Mouse (Mus musculus): ENCODE measurements at regions not wholly inside any gene's neighbourhood (a gene's known extent, or its start where the extent isn't known, plus 50 kb on each side); places are given as distances from the start of the nearest gene placed in this dataset.

- DNase-seq: peak; percentile 47
Measured at GRCm38 (mm10) chr6:100094653-100095217, 192.6 kb downstream of the Rybp start.

GRCm38 (mm10) chr6:100092870-100093269 lies 194.4 kb downstream of the Rybp start:
- no peak for DNase-seq

GRCm38 (mm10) chr6:100091815-100092214 lies 195.5 kb downstream of the Rybp start:
- DNase-seq: no peak

- DNase-seq: no peak
Measured at GRCm38 (mm10) chr6:100088576-100088975, 198.7 kb downstream of the Rybp start.

- no peak for DNase-seq
Measured at GRCm38 (mm10) chr6:100086807-100087206, 200.5 kb downstream of the Rybp start.

DNA sequence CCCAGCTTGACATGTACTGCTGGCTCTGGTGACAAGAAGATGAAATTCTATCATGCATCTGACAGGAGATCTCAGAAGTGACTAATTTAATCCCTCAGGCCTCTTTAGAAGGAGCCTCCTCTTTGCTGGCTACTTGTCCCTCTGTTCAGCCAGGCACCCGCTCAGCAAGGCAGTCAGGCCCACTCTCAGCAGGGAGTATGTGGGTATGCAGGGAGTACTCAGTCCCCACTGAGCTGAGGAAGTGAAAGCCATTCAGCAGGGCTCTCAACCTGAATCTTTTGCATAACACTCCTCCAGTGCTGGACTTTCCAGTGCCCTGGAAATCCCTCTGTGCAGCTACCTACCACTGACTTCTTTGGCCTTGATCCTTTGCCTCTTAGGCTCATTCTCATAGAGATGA lies 201.3 kb downstream of the Rybp start:
- DNase-seq: no peak

DNA sequence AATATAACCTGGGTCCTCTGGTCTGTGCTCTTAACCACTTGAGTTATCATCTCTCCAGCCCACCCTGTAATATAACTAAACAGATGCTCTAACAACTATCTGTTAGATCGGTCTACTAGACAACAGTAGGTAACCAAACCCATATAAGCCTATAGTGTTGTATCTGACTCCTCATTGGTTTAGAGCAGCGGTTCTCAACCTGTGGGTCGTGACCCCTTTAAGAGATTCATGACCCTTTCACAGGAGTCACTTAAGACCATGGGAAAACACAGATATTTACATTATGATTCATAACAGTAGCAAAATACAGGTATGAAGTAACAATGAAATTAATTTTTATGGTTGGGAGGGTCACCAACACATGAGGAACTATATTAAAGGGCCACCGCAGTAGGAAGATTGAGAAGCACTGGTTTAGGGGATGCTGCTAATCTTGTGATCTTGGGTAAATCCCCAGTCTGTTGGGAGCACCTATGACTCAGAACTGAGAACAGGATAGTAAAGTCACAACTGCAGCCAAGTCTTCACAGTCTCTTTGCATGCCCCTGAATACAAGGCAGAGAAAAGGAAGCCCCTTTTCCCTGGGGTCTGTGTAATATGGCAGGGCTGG lies 203.3 kb downstream of the Rybp start:
- no peak for DNase-seq

DNA sequence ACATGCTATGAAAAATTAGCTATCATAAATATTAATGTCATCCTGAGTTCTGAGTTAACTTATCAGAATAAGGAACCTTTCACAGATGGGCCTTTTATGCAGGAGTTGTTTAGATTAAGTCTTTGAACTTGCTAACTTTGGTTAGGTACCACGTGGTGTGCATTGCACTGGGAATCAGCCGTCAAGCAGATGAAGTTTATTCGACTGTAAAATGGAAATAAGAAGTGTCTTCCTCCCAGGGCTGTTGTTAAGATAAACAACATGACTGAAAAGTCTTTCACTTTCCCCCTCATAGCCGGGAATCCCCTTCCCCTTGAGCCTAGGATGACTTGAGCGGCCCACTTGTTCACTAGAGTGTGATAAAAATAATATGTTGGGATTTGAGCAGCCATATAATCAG lies 204.2 kb downstream of the Rybp start:
- DNase-seq: no peak

DNA sequence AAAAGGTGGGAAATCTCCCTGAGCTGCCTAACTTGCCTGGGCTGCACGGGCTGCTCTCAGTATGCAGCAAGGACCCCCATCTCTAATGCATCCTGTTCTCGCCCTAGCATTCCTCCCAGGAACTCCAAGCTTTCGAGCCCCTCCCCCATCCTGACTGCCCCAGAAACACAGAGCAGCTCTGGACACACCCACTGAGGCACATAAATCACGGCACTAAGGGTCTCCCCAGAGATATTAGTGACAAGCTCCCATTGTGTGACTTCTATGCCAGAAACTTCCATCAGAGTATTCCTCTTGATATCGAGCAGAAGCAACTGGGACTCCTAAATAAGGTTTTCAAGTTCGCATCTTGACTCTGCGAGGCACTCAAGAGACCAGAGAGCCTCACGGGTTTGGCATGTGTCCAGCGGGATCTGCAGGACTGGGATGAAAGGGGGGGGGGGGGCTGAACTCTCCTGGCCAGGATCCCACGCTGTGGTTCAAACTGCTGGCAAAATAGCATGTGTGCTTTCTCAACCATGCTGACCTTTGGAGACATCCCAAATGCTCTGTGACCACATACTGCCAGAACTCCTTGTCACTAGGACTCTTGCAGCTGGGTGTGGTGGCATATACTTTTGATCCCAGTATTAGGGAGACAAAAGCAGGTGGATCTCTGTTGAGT lies 212.5 kb downstream of the Rybp start:
- DNase-seq: peak; percentile 63

GRCm38 (mm10) chr6:100072261-100072968 lies 214.9 kb downstream of the Rybp start:
- no peak for DNase-seq

DNA sequence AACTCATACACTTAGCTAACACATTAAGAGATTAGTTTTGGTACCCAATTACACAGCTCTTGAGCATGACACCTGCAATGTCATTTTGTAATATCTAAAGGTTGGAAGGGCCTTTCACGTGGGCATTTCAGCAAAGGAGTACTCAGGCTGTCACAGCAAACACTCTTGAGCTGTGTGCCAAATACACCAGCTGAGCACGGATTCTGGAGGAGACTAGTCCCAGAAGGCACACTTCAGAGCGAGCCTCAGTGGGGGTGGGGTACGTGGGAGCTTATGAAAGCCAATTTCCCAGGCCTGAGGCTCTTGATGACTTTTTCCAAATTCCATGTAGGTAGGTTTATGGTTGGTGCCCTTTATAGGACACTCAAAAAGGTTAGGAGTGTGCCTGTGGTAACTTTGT lies 218.1 kb downstream of the Rybp start:
- no peak for DNase-seq

DNA sequence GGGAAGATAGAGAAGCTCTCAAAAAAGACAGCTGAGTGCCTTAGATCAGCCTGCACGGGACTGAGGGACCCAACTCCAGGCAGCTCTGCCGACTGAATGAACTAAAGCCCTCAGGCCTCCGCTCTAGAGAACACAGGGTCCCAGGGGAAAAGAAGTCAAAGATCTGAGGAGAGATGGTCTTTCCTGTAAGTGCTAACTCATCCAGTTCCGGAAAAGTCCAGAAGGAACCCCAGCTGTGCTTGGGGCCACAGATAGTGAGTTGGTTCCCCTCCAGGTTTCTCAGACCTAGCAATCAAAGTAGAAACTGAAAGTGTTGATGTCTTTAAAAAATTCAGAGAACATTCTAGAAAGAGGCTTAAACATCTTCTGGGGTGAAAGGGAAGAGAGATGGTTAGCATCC lies 220.0 kb downstream of the Rybp start:
- no peak for DNase-seq

- no peak for DNase-seq
Measured at GRCm38 (mm10) chr6:100065586-100065985, 221.7 kb downstream of the Rybp start.

DNA sequence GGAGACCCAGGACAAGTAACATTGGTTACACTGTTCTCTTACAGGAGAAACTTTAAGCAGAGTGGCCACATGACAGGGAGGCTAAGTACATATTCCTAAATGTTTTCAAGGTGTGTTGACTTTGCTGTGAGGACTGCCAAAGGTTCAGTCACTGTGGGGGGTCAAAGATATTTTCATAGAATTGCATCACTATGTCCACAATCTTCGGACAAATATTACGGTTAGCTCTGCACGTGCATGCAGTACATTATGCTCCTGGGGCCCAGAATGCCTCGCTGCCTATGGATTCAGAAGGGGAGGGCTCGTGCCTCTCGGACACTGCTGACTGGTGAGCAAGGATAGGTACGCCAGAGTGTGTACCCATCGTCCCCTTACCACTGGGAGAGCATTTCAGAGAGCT lies 224.3 kb downstream of the Rybp start:
- no peak for DNase-seq

GRCm38 (mm10) chr6:100059803-100060202 lies 227.5 kb downstream of the Rybp start:
- no peak for DNase-seq

GRCm38 (mm10) chr6:100055980-100056379 lies 231.3 kb downstream of the Rybp start:
- no peak for DNase-seq

GRCm38 (mm10) chr6:100052955-100053795 lies 234.1 kb downstream of the Rybp start:
- no peak for DNase-seq

DNA sequence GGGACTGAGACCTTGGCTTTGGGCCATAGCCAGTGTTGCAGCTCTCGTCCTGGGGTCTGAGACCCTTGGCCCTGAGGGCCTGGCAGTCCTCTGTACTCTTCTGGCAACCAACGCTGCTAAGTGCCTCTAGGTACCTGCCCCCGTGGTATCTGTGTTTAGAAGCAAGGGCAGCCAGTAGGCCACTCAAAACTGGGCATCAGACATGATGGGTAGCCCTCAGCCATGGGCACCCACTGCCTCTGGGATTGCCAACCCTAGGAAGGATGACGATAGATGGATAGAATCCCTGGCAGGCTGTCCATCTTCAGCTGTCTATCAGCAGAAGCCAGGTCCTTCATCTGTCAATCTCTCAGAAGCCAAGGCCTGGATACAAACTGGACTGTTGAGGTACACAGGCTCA lies 234.9 kb downstream of the Rybp start:
- no peak for DNase-seq

DNA sequence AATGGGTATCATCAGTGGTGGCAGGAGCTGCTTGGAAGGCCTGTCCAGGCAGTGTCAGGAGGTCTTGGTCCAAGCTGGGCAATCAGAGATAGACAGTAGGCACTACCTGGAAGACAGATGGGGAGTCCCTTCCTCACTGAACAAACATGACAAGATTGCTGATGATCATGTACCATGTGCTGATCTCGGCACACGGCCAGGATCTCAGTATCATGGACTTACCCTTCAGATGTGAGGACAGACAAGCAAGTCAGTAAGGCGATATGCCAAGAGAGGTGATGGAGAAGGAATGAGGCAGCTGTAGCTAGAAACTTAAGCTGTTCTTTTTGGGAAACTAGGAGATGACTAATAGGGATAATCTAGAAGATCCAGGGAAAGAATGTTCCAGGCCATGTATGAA lies 238.2 kb downstream of the Rybp start:
- no peak for DNase-seq

DNA sequence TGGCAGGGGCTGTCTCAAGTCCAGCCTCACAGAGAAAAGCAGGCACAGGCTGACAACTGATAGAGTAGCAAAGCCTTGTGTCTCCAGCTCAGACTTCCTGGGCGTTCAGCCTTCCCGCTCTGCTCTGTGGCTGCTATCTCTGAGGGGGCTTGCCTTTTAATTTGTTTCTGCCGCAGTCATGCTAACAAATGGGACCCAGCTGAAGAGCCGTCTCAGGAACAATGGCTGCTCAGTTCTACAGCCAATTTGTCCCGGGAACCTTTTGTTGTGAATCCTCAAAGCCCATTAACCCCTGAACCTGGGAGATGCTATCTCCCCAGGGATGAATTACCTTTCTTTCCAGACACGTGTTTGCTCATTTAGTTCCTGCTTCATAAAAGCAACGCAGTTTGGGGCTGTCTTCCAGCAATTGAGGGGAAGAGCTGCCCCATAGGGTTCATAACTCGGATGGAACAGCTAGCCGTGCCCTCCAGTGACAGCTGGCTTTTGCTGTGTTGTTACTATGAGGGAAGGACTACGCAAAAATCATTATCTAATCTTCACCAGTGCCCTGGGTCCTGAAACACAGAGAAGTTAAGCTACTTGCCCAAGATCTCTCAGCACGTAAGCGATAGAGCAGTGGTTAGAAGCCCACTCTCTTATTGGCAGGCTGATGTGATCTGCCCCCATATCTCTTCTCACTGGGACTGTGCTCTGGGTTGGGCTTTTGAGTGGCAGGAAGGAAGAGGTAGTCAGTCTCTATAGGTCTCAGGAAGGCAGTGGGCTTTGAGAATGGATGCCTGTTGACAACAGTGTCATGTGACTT lies 240.9 kb downstream of the Rybp start:
- no peak for DNase-seq

GRCm38 (mm10) chr6:100045109-100045508 lies 242.2 kb downstream of the Rybp start:
- no peak for DNase-seq

DNA sequence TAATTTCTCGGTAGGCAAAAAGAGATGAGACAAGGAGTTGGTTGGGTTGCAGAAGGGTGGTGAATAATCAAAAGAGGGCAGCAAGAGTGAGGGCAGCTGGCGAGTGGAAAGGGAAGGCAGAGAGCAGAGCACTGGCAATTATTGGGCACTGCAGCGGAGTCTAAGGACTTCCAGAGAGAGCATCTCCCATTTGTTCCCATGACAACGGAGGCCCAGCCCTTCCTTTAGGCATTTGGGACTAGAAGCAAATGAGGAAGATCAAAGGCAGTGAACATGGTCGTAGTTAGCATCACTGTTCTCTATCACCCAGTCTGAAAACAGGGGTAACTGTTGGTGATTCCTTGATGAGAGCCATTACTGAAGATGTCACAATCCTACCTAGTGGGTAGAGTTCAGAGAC lies 246.1 kb downstream of the Rybp start:
- DNase-seq: no peak
